Mouse (Mus musculus) erythroblast, embryonic 14.5 days (primary cell): ENCODE results near the gene Tbca. TPM values are rescaled to one million over a fixed set of nuclear protein-coding genes. Genes with fewer than 3 reads are reported as not detected.

Experiments
- H3K27me3 ChIP-seq: 2 replicates; pipeline ENCODE4 v1.6.1; 2012; ENCODE audit warnings: inconsistent platforms; ENCODE audit not compliant: control insufficient read depth
- H3K36me3 ChIP-seq: 2 replicates; pipeline ENCODE4 v1.6.1; 2012; ENCODE audit warnings: mild to moderate bottlenecking, inconsistent platforms; ENCODE audit not compliant: control insufficient read depth
- H3K4me1 ChIP-seq: 2 replicates; pipeline ENCODE4 v1.6.1; 2012; ENCODE audit warnings: inconsistent platforms; ENCODE audit not compliant: control insufficient read depth
- H3K4me3 ChIP-seq: replicated peaks from 2 replicates; pipeline ENCODE3; 2012; ENCODE audit warnings: moderate library complexity, mild to moderate bottlenecking, inconsistent platforms
- H3K9me3 ChIP-seq: 2 replicates; pipeline ENCODE4 v1.6.1; 2012; ENCODE audit warnings: low read length, inconsistent platforms, mixed read lengths; ENCODE audit not compliant: control insufficient read depth
- GATA1 ChIP-seq: IDR thresholded peaks from 2 replicates; pipeline ENCODE4 v1.6.1; 2012; ENCODE audit warnings: low read length, inconsistent platforms, mixed read lengths
- TAL1 ChIP-seq: IDR thresholded peaks from 3 replicates; pipeline ENCODE4 v1.6.1; 2012; ENCODE audit warnings: low read length, inconsistent platforms, mixed read lengths
- polyA plus RNA-seq: library from polyadenylated mRNA; stranded (reverse); fragments of >175 nt; gene quantifications from 2 replicates; pipeline ENCODE4 v1.2.3, GENCODE M21; 2012

Gene Tbca
- polyA plus RNA-seq, 1 experiment = 1.5 TPM

DNA sequence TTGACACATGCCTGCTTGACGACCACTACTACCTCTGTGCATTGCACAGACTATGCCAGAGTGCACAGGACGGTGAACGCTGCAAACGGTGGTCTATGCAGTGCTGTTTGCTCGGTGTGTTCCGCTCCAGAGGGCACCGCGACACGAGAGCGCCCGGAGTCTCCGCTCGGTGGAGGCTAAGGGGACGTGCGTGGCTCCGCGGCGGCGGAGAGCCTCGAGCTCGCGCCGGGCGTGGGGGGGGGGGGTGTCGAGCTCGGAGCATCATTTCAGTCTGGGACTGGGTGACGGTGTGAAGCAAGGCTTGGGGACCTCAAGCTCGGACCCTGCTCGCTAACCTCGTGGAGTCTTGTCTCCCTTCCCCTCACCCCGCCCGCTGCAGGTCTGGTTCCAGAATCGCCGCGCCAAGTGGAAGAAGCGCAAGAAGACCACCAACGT is 94.0 kb downstream of the Tbca start:
- H3K27me3 ChIP-seq = peaks cover 99% of the 10 kb centered on the region
- peaks cover 3% of the 10 kb centered on the region for H3K4me1 ChIP-seq
- no peak overlapping the region for H3K4me3 ChIP-seq
- peaks cover 2% of the 10 kb centered on the region; the same call in 1 of the 2 replicates for H3K9me3 ChIP-seq
- no peaks in the 10 kb centered on the region for H3K36me3 ChIP-seq
- no peak for TF ChIP-seq TAL1

DNA sequence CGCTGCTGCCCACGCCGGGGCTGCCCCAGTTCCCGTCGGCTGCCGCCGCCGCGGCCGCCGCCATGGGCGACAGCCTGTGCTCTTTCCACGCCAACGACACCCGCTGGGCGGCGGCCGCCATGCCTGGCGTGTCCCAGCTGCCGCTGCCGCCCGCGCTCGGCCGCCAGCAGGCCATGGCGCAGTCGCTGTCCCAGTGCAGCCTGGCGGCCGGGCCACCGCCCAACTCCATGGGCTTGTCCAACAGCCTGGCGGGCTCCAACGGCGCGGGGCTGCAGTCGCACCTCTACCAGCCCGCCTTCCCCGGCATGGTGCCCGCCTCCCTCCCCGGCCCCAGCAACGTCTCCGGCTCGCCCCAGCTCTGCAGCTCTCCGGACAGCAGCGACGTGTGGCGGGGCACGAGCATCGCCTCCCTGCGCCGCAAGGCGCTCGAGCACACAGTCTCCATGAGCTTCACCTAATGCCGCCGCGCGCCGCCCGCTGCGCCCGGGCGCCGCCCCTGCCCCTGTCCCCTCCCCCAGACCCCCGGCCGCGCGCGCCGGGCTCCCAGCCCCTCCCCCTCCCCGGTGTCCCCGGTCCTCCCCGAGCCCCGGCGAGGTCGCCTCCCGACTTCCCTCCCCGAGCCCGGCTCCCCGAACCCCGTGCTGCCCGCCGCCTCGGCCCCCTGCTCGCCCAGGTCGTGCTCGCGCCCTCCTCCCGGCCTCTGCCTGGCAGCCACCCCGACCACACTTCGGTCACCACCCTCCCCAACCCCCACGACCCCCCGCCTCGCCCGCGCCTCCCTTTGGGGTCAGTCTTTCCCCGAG is 94.7 kb downstream of the Tbca start:
- H3K27me3 ChIP-seq = peaks cover 99% of the 10 kb centered on the region

DNA sequence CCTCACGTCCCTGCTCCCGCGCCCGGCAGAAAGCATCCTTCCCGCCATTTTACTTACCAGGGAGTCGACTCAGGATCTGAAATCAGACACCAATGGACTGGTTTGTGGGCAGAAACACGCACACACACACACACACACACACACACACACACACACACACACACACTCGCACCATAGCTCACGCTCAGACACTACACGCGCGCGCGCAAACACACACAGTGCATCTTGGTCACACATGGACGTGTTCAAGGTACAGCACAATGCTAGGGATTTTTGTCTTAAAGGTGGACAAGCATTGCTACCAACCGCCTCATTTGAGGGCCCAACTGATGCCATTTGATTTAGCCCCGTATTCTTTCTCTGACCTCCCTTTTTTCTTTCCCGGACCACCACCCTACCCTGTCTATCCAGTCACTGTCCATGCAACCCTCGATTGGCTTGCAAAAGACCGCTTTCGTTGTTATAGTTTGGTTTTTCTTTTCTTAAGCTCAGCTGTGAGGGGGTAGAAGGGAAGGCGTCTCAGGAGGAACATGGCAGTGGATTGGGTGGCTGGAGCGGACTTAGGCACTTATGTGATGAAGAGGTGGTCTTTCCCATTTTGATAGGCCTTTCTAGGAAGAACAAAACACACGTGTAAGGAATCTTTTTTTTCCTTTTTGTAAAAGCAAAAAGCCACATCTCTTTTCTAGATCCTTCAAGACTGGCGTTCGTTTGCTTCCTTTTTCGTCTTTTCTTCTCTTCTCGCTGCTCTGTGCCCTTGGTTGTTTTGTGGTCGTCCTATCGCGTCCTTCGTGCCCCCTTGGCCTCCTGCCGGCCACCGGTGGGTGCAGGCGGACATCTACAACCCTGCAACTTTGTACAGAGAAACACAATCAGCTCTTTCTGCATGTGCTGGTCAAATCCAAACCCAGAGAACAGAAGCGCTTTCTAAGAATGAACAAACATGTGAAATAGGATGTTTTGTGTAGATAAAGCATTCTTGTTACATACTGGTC is 95.6 kb downstream of the Tbca start:
- H3K27me3 ChIP-seq = peaks cover 95% of the 10 kb centered on the region
- no peak for TF ChIP-seq TAL1
- no peak for TF ChIP-seq GATA1
- H3K4me1 ChIP-seq = peaks cover 3% of the 10 kb centered on the region
- H3K4me3 ChIP-seq = no peak overlapping the region
- H3K36me3 ChIP-seq = no peaks in the 10 kb centered on the region
- peaks cover 2% of the 10 kb centered on the region; the same call in 1 of the 2 replicates for H3K9me3 ChIP-seq

More for the DNA sequence above, 94.7 kb downstream of the Tbca start:
- H3K36me3 ChIP-seq = no peaks in the 10 kb centered on the region
- peaks cover 2% of the 10 kb centered on the region; the same call in 1 of the 2 replicates for H3K9me3 ChIP-seq
- no peak for TF ChIP-seq TAL1
- no peak for TF ChIP-seq GATA1
- peaks cover 3% of the 10 kb centered on the region for H3K4me1 ChIP-seq
- no peak overlapping the region for H3K4me3 ChIP-seq

DNA sequence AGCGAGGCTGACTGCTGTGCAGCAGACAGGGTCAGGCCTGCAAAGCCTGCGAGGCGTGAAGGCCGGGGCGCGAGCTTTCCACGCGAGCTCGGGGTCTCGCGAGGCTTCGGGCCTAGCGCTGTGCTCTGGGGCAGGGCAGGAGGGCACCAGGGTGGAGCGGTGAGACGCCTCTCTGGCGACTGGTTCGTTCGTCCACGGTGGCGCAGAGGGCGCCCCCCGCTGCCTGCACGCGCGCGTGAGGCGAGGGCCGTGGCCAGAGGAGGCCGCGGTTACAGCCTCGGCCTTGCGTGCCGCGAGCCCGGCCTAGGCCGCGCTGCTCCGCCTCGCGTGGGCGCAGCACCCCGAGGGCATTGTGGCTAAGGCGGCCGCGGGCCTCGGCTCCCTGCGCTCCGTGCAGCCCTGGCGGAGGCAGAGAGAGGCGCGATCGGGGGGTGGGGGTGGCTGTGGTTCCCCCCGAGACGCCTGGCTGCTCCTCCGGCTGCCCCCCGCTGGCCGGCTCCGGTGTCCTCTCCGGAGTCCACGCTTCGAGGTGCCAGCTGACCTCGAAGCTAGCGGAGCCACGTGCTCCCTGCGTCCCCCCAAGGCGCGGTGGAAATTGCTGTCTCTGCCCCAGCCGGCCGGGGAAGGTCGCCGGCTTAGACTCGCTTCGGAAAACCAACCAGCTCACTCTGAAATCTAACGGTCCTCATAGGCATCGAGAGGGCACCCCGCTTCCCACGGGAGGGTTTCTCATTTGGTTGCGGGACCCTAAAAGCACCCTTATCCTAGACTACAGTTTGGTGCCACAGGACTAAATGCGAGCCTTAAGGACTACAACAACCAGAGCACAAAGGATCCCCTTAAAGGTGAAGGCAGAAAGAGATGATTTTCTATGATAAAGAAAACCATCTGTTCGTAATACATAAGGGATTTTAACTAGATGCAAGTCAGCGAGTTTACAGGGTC is 96.9 kb downstream of the Tbca start:
- TF ChIP-seq TAL1 (no peak), GATA1 (no peak)
- no peaks in the 10 kb centered on the region for H3K36me3 ChIP-seq
- H3K4me1 ChIP-seq = peaks cover 3% of the 10 kb centered on the region
- H3K4me3 ChIP-seq = no peak overlapping the region
- peaks cover 87% of the 10 kb centered on the region for H3K27me3 ChIP-seq
- H3K9me3 ChIP-seq = peaks cover 2% of the 10 kb centered on the region; the same call in 1 of the 2 replicates

Other genes starting within 250 kb of the Tbca start
- 0.02 TPM in 1 of 2 replicates, not detected in the other for gene Otp, start 86.7 kb downstream of the Tbca start, polyA plus RNA-seq
- 0.04 and 0.07 TPM in 2 replicates for gene Wdr41, start 187.4 kb downstream of the Tbca start, polyA plus RNA-seq